Mouse (Mus musculus): ENCODE measurements around the gene Sfpq. TPM values are rescaled to one million over a fixed set of nuclear protein-coding genes. Genes with fewer than 3 reads are reported as not detected.

The Sfpq gene
- polyA plus RNA-seq, 2 experiments from 2014 or later, result 44.0 to 61.2 TPM

Other genes with a start within 250 kb of the Sfpq start
- 10 to 100 TPM; 16.3 to 19.7 TPM for gene Zmym4, start 53.2 kb upstream of the Sfpq start, polyA plus RNA-seq (2017; shearing (Covaris generic))
- gene Zmym1, start 39.8 kb downstream of the Sfpq start, polyA plus RNA-seq (2017; shearing (Covaris generic)), result 10 to 100 TPM; 22.1 to 25.8 TPM
- gene Zmym6, start 56.1 kb downstream of the Sfpq start, polyA plus RNA-seq (2017; shearing (Covaris generic)), result 10 to 100 TPM; 19.2 to 27.9 TPM
- 10 to 100 TPM; 26.8 to 29.8 TPM for gene Tmem35b, start 102.4 kb downstream of the Sfpq start, polyA plus RNA-seq (2017; shearing (Covaris generic))
- not detected for gene Dlgap3, start 147.9 kb downstream of the Sfpq start, polyA plus RNA-seq (2017; shearing (Covaris generic))
- 10 to 100 TPM; 37.5 to 54.9 TPM for gene Smim12, start 222.5 kb downstream of the Sfpq start, polyA plus RNA-seq (2017; shearing (Covaris generic))